Mouse (Mus musculus) regulatory T cell (primary cell): ENCODE results near the gene Gm10408.
"Not testable (repeated sequence)": the region's sequence is repeated elsewhere in the genome, so short reads cannot be mapped to it uniquely, and the experiment has no call there.

Source experiments
- in situ Hi-C: fragments of 300-600 bp; cut with MboI, MseI; formaldehyde crosslinking; loops from one replicate; pipeline ENCODE4 v1.15.1; 2025; ENCODE audit warnings: high pct_unique_total_duplicates

Gm10408 gene

DNA sequence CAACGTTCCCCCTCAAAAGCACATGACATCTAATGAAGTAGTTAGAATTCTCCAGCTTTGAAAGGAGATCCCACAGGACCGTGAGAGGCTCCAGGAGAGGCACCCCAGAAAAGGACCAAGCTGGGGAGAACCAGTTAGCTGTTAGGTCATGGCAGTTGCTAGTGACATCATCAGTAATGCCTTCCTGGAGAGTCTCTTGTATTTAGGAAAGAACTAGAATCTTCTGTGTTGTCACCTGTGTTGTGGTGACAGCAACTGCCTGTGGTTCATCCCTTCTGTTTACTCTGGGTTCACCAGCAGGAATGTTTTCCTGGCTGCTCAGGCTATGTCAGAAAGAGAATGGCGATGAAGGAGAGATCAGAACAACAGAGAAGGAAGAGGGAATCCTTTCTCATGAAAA, at the start of gene Gm10408:
Gene Gm10408 (plus strand): TSS at position 301 of the 400 bp plus-strand sequence.
- in situ Hi-C loops, result not testable (repeated sequence)

DNA sequence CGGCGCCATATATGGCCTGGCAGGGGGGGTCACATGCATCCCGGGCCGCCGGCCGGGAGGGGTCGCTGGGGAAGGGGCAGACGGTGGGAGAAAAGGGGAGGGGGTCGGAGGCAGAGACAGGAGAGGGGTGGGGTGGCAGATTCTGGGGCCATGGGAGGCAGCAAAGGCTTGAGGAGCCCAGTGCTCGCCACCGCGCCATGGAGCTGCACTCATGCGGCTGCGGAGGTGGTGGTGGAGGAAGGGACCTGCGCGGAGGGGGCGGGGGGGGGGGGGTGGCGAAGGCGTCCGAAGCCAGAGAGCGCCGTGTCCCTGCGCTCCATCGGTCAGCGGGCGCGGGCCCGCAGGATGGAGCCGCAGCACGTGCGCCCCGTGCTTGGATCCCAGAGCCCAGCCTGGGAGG, 36.9 kb upstream of the Gm10408 start, which contains the start of gene Gm10409:
Gene Gm10409 (plus strand): TSS at position 301 of the 400 bp plus-strand sequence.
- in situ Hi-C loops, result loop anchor here (10.0 kb wide), 1 partner anchor 242 kb away; the partner anchor contains the start of gene Gm3020

DNA sequence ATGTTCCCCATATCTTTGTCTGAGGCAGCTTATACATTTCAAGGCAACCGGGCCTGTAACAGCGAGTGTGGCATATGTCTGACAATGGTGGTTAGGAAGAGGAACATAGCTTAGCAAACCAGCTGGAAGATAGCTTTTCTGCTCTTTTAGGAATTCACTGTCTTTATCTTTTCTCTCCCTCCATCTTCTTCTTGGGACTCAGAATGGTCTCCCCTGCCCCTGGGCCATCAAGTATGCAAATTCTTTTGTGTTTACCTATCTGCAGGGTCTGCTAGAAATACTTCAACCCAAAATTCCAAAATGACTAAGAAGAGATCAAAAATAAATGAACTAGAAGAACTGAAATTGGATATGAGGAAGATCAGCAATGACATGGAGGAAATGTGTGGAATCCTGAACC, 21.4 kb upstream of the Gm10408 start, which contains the start of gene Gm3005:
Gene Gm3005 (plus strand): TSS at position 301 of the 400 bp plus-strand sequence.
- in situ Hi-C loops, result not testable (repeated sequence)
